Mouse (Mus musculus): ENCODE results near the gene Gnb1l. TPM values are rescaled to one million over a fixed set of nuclear protein-coding genes. Genes with fewer than 3 reads are reported as not detected.
A peak's percentile ranks its signal among the peaks of the same experiment; 100 is the strongest.

The Gnb1l gene
- polyA plus RNA-seq, 1 experiment from 2014 or later: 19.3 TPM

DNA sequence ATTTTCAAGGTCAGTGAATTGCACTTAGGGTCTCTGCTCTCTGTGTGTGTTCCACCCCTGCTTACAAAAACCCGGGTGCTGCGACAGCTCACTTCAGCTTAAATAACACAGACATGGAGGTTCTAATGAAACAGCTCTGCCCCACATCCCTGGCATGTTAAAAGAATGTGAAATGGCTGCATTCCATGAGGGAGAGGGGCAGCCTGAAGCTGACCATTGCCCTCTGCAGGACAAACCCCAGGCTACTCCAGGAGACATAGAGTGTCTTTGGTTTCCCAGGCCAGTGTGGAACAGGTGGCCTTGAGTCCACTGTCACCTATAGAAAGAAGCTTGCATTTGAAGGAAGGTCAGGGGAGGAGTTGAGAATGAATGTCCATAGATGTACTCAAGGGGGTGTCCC lies 81.9 kb downstream of the Gnb1l start:
- WGBS: 13% methylated on average over 2 of the region's 2 CpGs
- H3K9me3 ChIP-seq (ENCODE audit: control insufficient read depth, low read length): no peaks in the 10 kb centered on the region; the same call in 1 of the 2 replicates
- ATAC-seq: no peak
- peaks cover 66% of the 10 kb centered on the region for H3K27me3 ChIP-seq (replicated peaks; ENCODE audit: control insufficient read depth, insufficient read depth, low read length)
- H3K9ac ChIP-seq (ENCODE audit: low read depth, low read length): no peak overlapping the region
- no peak overlapping the region for H3K4me2 ChIP-seq (ENCODE audit: low read length)
- no peak overlapping the region for H3K27ac ChIP-seq (ENCODE audit: low read depth, low read length)
- H3K4me3 ChIP-seq (ENCODE audit: low read length): no peak overlapping the region
- H3K36me3 ChIP-seq (ENCODE audit: control insufficient read depth, insufficient read depth, low read length): no peaks in the 10 kb centered on the region
- H3K4me1 ChIP-seq (ENCODE audit: control insufficient read depth, insufficient read depth, low read depth, low read length): peaks cover 15% of the 10 kb centered on the region

GRCm38 (mm10) chr16:18581050-18581622 lies 82.6 kb downstream of the Gnb1l start:
- no peak overlapping the region for H3K27ac ChIP-seq (ENCODE audit: low read depth, low read length)

GRCm38 (mm10) chr16:18581623-18582205 lies 83.2 kb downstream of the Gnb1l start:
- Histone ChIP-seq H3K27me3 (replicated peaks; ENCODE audit: control insufficient read depth, insufficient read depth, low read length) (peaks cover 76% of the 10 kb centered on the region), H3K36me3 (ENCODE audit: control insufficient read depth, insufficient read depth, low read length) (no peaks in the 10 kb centered on the region), H3K27ac (ENCODE audit: low read depth, low read length) (no peak overlapping the region), H3K4me1 (ENCODE audit: control insufficient read depth, insufficient read depth, low read depth, low read length) (peaks cover 22% of the 10 kb centered on the region), H3K9ac (ENCODE audit: low read depth, low read length) (peak overlapping the region; percentile 47), H3K4me2 (ENCODE audit: low read length) (peak overlapping the region; percentile 66), H3K9me3 (ENCODE audit: control insufficient read depth, low read length) (no peaks in the 10 kb centered on the region; the same call in 1 of the 2 replicates), H3K4me3 (ENCODE audit: low read length) (peak overlapping the region; percentile 42)
- ATAC-seq: peak; percentile 42; the same call in 1 of the 2 replicates
- WGBS: under 1% methylated on average over 51 of the region's 66 CpGs

More at GRCm38 (mm10) chr16:18581050-18581622, 82.6 kb downstream of the Gnb1l start:
- H3K4me3 ChIP-seq (ENCODE audit: low read length): peak overlapping the region; percentile 42
- H3K4me1 ChIP-seq (ENCODE audit: control insufficient read depth, insufficient read depth, low read depth, low read length): peaks cover 17% of the 10 kb centered on the region
- no peaks in the 10 kb centered on the region for H3K36me3 ChIP-seq (ENCODE audit: control insufficient read depth, insufficient read depth, low read length)
- peaks cover 72% of the 10 kb centered on the region for H3K27me3 ChIP-seq (replicated peaks; ENCODE audit: control insufficient read depth, insufficient read depth, low read length)
- 4% methylated on average over 21 of the region's 21 CpGs for WGBS
- peak overlapping the region; percentile 66 for H3K4me2 ChIP-seq (ENCODE audit: low read length)
- 0 out of 2 replicates have a peak, but pooled peaks have one; percentile 7 for ATAC-seq
- peak overlapping the region; percentile 27; the same call in 1 of the 2 replicates for H3K9ac ChIP-seq (ENCODE audit: low read depth, low read length)
- no peaks in the 10 kb centered on the region; the same call in 1 of the 2 replicates for H3K9me3 ChIP-seq (ENCODE audit: control insufficient read depth, low read length)

GRCm38 (mm10) chr16:18582426-18583148 lies 84.1 kb downstream of the Gnb1l start:
- Histone ChIP-seq H3K27me3 (replicated peaks; ENCODE audit: control insufficient read depth, insufficient read depth, low read length) (peaks cover 77% of the 10 kb centered on the region), H3K4me1 (ENCODE audit: control insufficient read depth, insufficient read depth, low read depth, low read length) (peaks cover 25% of the 10 kb centered on the region), H3K4me2 (ENCODE audit: low read length) (peak overlapping the region; percentile 66), H3K4me3 (ENCODE audit: low read length) (peak overlapping the region; percentile 42), H3K9ac (ENCODE audit: low read depth, low read length) (peak overlapping the region; percentile 47), H3K36me3 (ENCODE audit: control insufficient read depth, insufficient read depth, low read length) (no peaks in the 10 kb centered on the region), H3K27ac (ENCODE audit: low read depth, low read length) (no peak overlapping the region), H3K9me3 (ENCODE audit: control insufficient read depth, low read length) (no peaks in the 10 kb centered on the region; the same call in 1 of the 2 replicates)
- WGBS: 2% methylated on average over 57 of the region's 67 CpGs
- peak; percentile 12; the same call in 1 of the 2 replicates for ATAC-seq

GRCm38 (mm10) chr16:18583169-18583568 lies 84.7 kb downstream of the Gnb1l start:
- no peak overlapping the region for H3K9ac ChIP-seq (ENCODE audit: low read depth, low read length)
- no peaks in the 10 kb centered on the region for H3K36me3 ChIP-seq (ENCODE audit: control insufficient read depth, insufficient read depth, low read length)
- H3K4me1 ChIP-seq (ENCODE audit: control insufficient read depth, insufficient read depth, low read depth, low read length): peaks cover 30% of the 10 kb centered on the region
- WGBS: 12% methylated on average over 10 of the region's 10 CpGs
- peaks cover 81% of the 10 kb centered on the region for H3K27me3 ChIP-seq (replicated peaks; ENCODE audit: control insufficient read depth, insufficient read depth, low read length)
- ATAC-seq: no peak
- no peaks in the 10 kb centered on the region; the same call in 1 of the 2 replicates for H3K9me3 ChIP-seq (ENCODE audit: control insufficient read depth, low read length)
- no peak overlapping the region for H3K4me2 ChIP-seq (ENCODE audit: low read length)
- no peak overlapping the region for H3K27ac ChIP-seq (ENCODE audit: low read depth, low read length)
- H3K4me3 ChIP-seq (ENCODE audit: low read length): no peak overlapping the region

- Histone ChIP-seq H3K9me3 (ENCODE audit: control insufficient read depth, low read length) (no peaks in the 10 kb centered on the region; the same call in 1 of the 2 replicates), H3K4me3 (ENCODE audit: low read length) (no peak overlapping the region), H3K36me3 (ENCODE audit: control insufficient read depth, insufficient read depth, low read length) (no peaks in the 10 kb centered on the region), H3K27me3 (replicated peaks; ENCODE audit: control insufficient read depth, insufficient read depth, low read length) (peaks cover 79% of the 10 kb centered on the region), H3K9ac (ENCODE audit: low read depth, low read length) (no peak overlapping the region), H3K27ac (ENCODE audit: low read depth, low read length) (no peak overlapping the region), H3K4me1 (ENCODE audit: control insufficient read depth, insufficient read depth, low read depth, low read length) (peaks cover 30% of the 10 kb centered on the region), H3K4me2 (ENCODE audit: low read length) (no peak overlapping the region)
- 13% methylated on average over 10 of the region's 10 CpGs for WGBS
- ATAC-seq: no peak
Measured at GRCm38 (mm10) chr16:18583673-18584357, 85.3 kb downstream of the Gnb1l start.

- Histone ChIP-seq H3K4me1 (ENCODE audit: control insufficient read depth, insufficient read depth, low read depth, low read length) (peaks cover 30% of the 10 kb centered on the region), H3K4me3 (ENCODE audit: low read length) (no peak overlapping the region; the same call in 1 of the 2 replicates), H3K9ac (ENCODE audit: low read depth, low read length) (no peak overlapping the region), H3K36me3 (ENCODE audit: control insufficient read depth, insufficient read depth, low read length) (no peaks in the 10 kb centered on the region), H3K27ac (ENCODE audit: low read depth, low read length) (no peak overlapping the region), H3K9me3 (ENCODE audit: control insufficient read depth, low read length) (no peaks in the 10 kb centered on the region), H3K4me2 (ENCODE audit: low read length) (peak overlapping the region; percentile 14), H3K27me3 (replicated peaks; ENCODE audit: control insufficient read depth, insufficient read depth, low read length) (peaks cover 83% of the 10 kb centered on the region)
- 20% methylated on average over 10 of the region's 10 CpGs for WGBS
- ATAC-seq: no peak
Measured at GRCm38 (mm10) chr16:18584901-18585510, 86.5 kb downstream of the Gnb1l start.

DNA sequence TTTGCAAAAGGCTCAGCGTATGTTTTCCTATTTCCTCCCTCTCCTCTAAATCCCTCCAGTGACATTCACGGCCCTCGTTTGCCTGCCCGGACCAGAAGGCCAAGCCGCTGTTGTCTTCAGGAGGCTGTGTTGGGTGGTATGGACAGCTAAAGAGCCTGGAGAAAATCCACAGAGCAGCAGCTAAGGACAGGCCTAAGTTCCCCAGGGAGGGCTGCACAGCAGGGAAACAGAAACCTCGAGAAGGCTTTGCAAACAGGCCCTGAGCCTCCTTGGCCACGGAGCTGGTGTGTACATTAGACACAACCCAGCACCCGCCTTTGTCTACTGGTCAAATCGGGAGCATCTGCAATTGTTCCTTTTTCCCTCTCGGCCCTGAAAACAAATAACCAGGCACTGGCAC lies 87.2 kb downstream of the Gnb1l start:
- Histone ChIP-seq H3K4me2 (ENCODE audit: low read length) (peak overlapping the region; percentile 14), H3K4me3 (ENCODE audit: low read length) (peak overlapping the region; percentile 39), H3K4me1 (ENCODE audit: control insufficient read depth, insufficient read depth, low read depth, low read length) (peaks cover 34% of the 10 kb centered on the region), H3K27ac (ENCODE audit: low read depth, low read length) (no peak overlapping the region), H3K36me3 (ENCODE audit: control insufficient read depth, insufficient read depth, low read length) (no peaks in the 10 kb centered on the region), H3K9ac (ENCODE audit: low read depth, low read length) (no peak overlapping the region), H3K9me3 (ENCODE audit: control insufficient read depth, low read length) (no peaks in the 10 kb centered on the region), H3K27me3 (replicated peaks; ENCODE audit: control insufficient read depth, insufficient read depth, low read length) (peaks cover 82% of the 10 kb centered on the region)
- no peak for ATAC-seq
- 5% methylated on average over 10 of the region's 10 CpGs for WGBS

Measured in hindbrain, embryonic 16.5 days (tissue).